Mouse (Mus musculus): ENCODE measurements around the gene Sox5. TPM values are rescaled to one million over a fixed set of nuclear protein-coding genes. Genes with fewer than 3 reads are reported as not detected.

Sox5 gene
- total and polyA plus RNA-seq, 2 experiments from 2014 or later = 2.1 to 3.2 TPM

- no peak for TF ChIP-seq EP300 (IDR thresholded peaks at IDR 0.05; ENCODE audit: low read depth)
- no peak for TF ChIP-seq CTCF (IDR thresholded peaks at IDR 0.05; ENCODE audit: low read depth)
- Histone ChIP-seq H3K4me1 (ENCODE audit: control insufficient read depth, insufficient read depth) (no peaks in the 10 kb centered on the region), H3K36me3 (replicated peaks; ENCODE audit: control insufficient read depth, insufficient read depth, low read length) (no peaks in the 10 kb centered on the region), H3K4me3 (ENCODE audit: low read depth, low read length) (no peak overlapping the region), H3K9me3 (replicated peaks; ENCODE audit: control insufficient read depth, low read length) (no peaks in the 10 kb centered on the region), H3K4me2 (ENCODE audit: low read depth, low read length) (no peak overlapping the region), H3K9ac (replicated peaks; ENCODE audit: low read depth, low read length) (no peak overlapping the region), H3K27me3 (ENCODE audit: control insufficient read depth, insufficient read depth, low read length) (no peaks in the 10 kb centered on the region), H3K27ac (ENCODE audit: low read depth) (no peak overlapping the region)
- 75% methylated on average over 8 of the region's 8 CpGs for WGBS
- ATAC-seq (ENCODE audit: insufficient read depth, low read depth) (no peak), DNase-seq (ENCODE audit: low spot score) (no peak)
Measured at GRCm38 (mm10) chr6:144445761-144446373, 335.9 kb downstream of the Sox5 start.

GRCm38 (mm10) chr6:144444367-144444766 is 337.4 kb downstream of the Sox5 start:
- H3K4me3 ChIP-seq (ENCODE audit: low read depth, low read length) = no peak overlapping the region
- no peak overlapping the region for H3K9ac ChIP-seq (replicated peaks; ENCODE audit: low read depth, low read length)
- TF ChIP-seq CTCF (IDR thresholded peaks at IDR 0.05; ENCODE audit: low read depth) (no peak), EP300 (IDR thresholded peaks at IDR 0.05; ENCODE audit: low read depth) (no peak)
- H3K9me3 ChIP-seq (replicated peaks; ENCODE audit: control insufficient read depth, low read length) = no peaks in the 10 kb centered on the region
- H3K27me3 ChIP-seq (ENCODE audit: control insufficient read depth, insufficient read depth, low read length) = no peaks in the 10 kb centered on the region
- H3K4me2 ChIP-seq (ENCODE audit: low read depth, low read length) = no peak overlapping the region
- ATAC-seq (ENCODE audit: insufficient read depth, low read depth) (no peak), DNase-seq (ENCODE audit: low spot score) (no peak)
- H3K4me1 ChIP-seq (ENCODE audit: control insufficient read depth, insufficient read depth) = no peaks in the 10 kb centered on the region
- WGBS = 71% methylated on average over 5 of the region's 5 CpGs
- H3K27ac ChIP-seq (ENCODE audit: low read depth) = no peak overlapping the region
- no peaks in the 10 kb centered on the region for H3K36me3 ChIP-seq (replicated peaks; ENCODE audit: control insufficient read depth, insufficient read depth, low read length)

- Histone ChIP-seq H3K27ac (ENCODE audit: low read depth) (no peak overlapping the region), H3K9ac (replicated peaks; ENCODE audit: low read depth, low read length) (no peak overlapping the region), H3K4me3 (ENCODE audit: low read depth, low read length) (no peak overlapping the region), H3K4me1 (ENCODE audit: control insufficient read depth, insufficient read depth) (no peaks in the 10 kb centered on the region), H3K4me2 (ENCODE audit: low read depth, low read length) (no peak overlapping the region), H3K27me3 (ENCODE audit: control insufficient read depth, insufficient read depth, low read length) (no peaks in the 10 kb centered on the region), H3K36me3 (replicated peaks; ENCODE audit: control insufficient read depth, insufficient read depth, low read length) (no peaks in the 10 kb centered on the region), H3K9me3 (replicated peaks; ENCODE audit: control insufficient read depth, low read length) (no peaks in the 10 kb centered on the region)
- TF ChIP-seq EP300 (IDR thresholded peaks at IDR 0.05; ENCODE audit: low read depth) = no peak
- TF ChIP-seq CTCF (IDR thresholded peaks at IDR 0.05; ENCODE audit: low read depth) = no peak
- WGBS = 48% methylated on average over 1 of the region's 1 CpGs
- no peak for DNase-seq (ENCODE audit: low spot score)
- ATAC-seq (ENCODE audit: insufficient read depth, low read depth) = no peak
Measured at GRCm38 (mm10) chr6:144443681-144444080, 338.1 kb downstream of the Sox5 start.

- WGBS = 65% methylated on average over 5 of the region's 5 CpGs
- no peaks in the 10 kb centered on the region for H3K36me3 ChIP-seq (replicated peaks; ENCODE audit: control insufficient read depth, insufficient read depth, low read length)
- H3K4me1 ChIP-seq (ENCODE audit: control insufficient read depth, insufficient read depth) = no peaks in the 10 kb centered on the region
- no peak overlapping the region for H3K27ac ChIP-seq (ENCODE audit: low read depth)
- H3K4me3 ChIP-seq (ENCODE audit: low read depth, low read length) = no peak overlapping the region
- no peaks in the 10 kb centered on the region for H3K9me3 ChIP-seq (replicated peaks; ENCODE audit: control insufficient read depth, low read length)
- H3K9ac ChIP-seq (replicated peaks; ENCODE audit: low read depth, low read length) = no peak overlapping the region
- ATAC-seq (ENCODE audit: insufficient read depth, low read depth) (no peak), DNase-seq (ENCODE audit: low spot score) (no peak)
- TF ChIP-seq EP300 (IDR thresholded peaks at IDR 0.05; ENCODE audit: low read depth) (no peak), CTCF (IDR thresholded peaks at IDR 0.05; ENCODE audit: low read depth) (no peak)
- no peaks in the 10 kb centered on the region for H3K27me3 ChIP-seq (ENCODE audit: control insufficient read depth, insufficient read depth, low read length)
- H3K4me2 ChIP-seq (ENCODE audit: low read depth, low read length) = no peak overlapping the region
Measured at GRCm38 (mm10) chr6:144429276-144429675, 352.5 kb downstream of the Sox5 start.

GRCm38 (mm10) chr6:144408030-144408429 is 373.7 kb downstream of the Sox5 start:
- Histone ChIP-seq H3K9ac (replicated peaks; ENCODE audit: low read depth, low read length) (no peak overlapping the region), H3K4me1 (ENCODE audit: control insufficient read depth, insufficient read depth) (no peaks in the 10 kb centered on the region), H3K4me2 (ENCODE audit: low read depth, low read length) (no peak overlapping the region), H3K4me3 (ENCODE audit: low read depth, low read length) (no peak overlapping the region), H3K27ac (ENCODE audit: low read depth) (no peak overlapping the region), H3K36me3 (replicated peaks; ENCODE audit: control insufficient read depth, insufficient read depth, low read length) (no peaks in the 10 kb centered on the region), H3K9me3 (replicated peaks; ENCODE audit: control insufficient read depth, low read length) (no peaks in the 10 kb centered on the region), H3K27me3 (ENCODE audit: control insufficient read depth, insufficient read depth, low read length) (no peaks in the 10 kb centered on the region)
- no peak for TF ChIP-seq CTCF (IDR thresholded peaks at IDR 0.05; ENCODE audit: low read depth)
- TF ChIP-seq EP300 (IDR thresholded peaks at IDR 0.05; ENCODE audit: low read depth) = no peak
- 73% methylated on average over 3 of the region's 3 CpGs for WGBS
- DNase-seq (ENCODE audit: low spot score) (no peak), ATAC-seq (ENCODE audit: insufficient read depth, low read depth) (no peak)

GRCm38 (mm10) chr6:144398115-144398514 is 383.7 kb downstream of the Sox5 start:
- Histone ChIP-seq H3K4me3 (ENCODE audit: low read depth, low read length) (no peak overlapping the region), H3K27me3 (ENCODE audit: control insufficient read depth, insufficient read depth, low read length) (no peaks in the 10 kb centered on the region), H3K9ac (replicated peaks; ENCODE audit: low read depth, low read length) (no peak overlapping the region), H3K4me2 (ENCODE audit: low read depth, low read length) (no peak overlapping the region), H3K4me1 (ENCODE audit: control insufficient read depth, insufficient read depth) (no peaks in the 10 kb centered on the region), H3K9me3 (replicated peaks; ENCODE audit: control insufficient read depth, low read length) (no peaks in the 10 kb centered on the region), H3K27ac (ENCODE audit: low read depth) (no peak overlapping the region), H3K36me3 (replicated peaks; ENCODE audit: control insufficient read depth, insufficient read depth, low read length) (no peaks in the 10 kb centered on the region)
- WGBS = 56% methylated on average over 10 of the region's 10 CpGs
- ATAC-seq (ENCODE audit: insufficient read depth, low read depth) = no peak
- DNase-seq (ENCODE audit: low spot score) = no peak
- TF ChIP-seq CTCF (IDR thresholded peaks at IDR 0.05; ENCODE audit: low read depth) (no peak), EP300 (IDR thresholded peaks at IDR 0.05; ENCODE audit: low read depth) (no peak)

Measured in heart, postnatal 0 days (tissue).